Mouse (Mus musculus) bone marrow macrophage, adult 2 months (primary cell): ENCODE data around the gene 9930022D16Rik. TPM values are rescaled to one million over a fixed set of nuclear protein-coding genes. Genes with fewer than 3 reads are reported as not detected.

Experiments used
- H3K27ac ChIP-seq: 2 replicates; pipeline ENCODE4 v1.5.1; 2012; ENCODE audit warnings: low read depth, low read length; ENCODE audit not compliant: insufficient read depth
- H3K4me1 ChIP-seq: 2 replicates; pipeline ENCODE4 v1.6.1; 2012; ENCODE audit warnings: low read length; ENCODE audit not compliant: control insufficient read depth, insufficient read depth
- H3K4me3 ChIP-seq: 2 replicates; pipeline ENCODE4 v1.5.1; 2012; ENCODE audit warnings: mild to moderate bottlenecking, low read length, moderate library complexity; ENCODE audit not compliant: insufficient read depth
- CTCF ChIP-seq: IDR thresholded peaks from 2 replicates; pipeline ENCODE4 v1.5.1; 2012; ENCODE audit warnings: low read depth, mild to moderate bottlenecking, low read length, moderate library complexity
- POLR2A ChIP-seq: IDR thresholded peaks from 2 replicates; pipeline ENCODE4 v1.6.1; 2012; ENCODE audit warnings: mild to moderate bottlenecking, low read depth, low read length, borderline replicate concordance
- polyA plus RNA-seq: library from polyadenylated mRNA; stranded (reverse); fragments of >200 nt; gene quantifications from 2 replicates; pipeline ENCODE4 v1.2.4, GENCODE M21; 2012; ENCODE audit not compliant: missing spikeins, insufficient read depth, insufficient read length

Gene 9930022D16Rik
- polyA plus RNA-seq, 1 experiment, result 0.40 TPM

DNA sequence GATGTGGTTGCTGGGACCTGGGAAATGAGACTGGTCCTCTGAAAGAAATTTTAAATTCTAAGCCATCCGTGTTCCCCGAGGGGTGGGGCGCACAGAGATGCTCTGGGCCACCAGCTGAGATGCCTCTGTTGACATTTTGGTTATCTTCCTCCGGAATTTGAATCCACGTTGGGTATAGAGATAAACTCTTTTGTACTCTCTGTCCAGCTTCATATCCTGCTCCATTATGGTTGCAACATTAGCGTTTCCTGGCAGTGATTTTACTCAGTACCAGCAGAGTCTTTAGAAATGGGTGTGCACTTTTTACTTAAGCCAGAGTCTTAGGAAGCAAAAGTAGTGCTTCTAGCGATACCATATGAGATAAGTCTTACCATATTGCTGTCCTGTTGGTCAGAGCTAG lies 35.7 kb upstream of the 9930022D16Rik start:
- TF ChIP-seq CTCF (no peak), POLR2A (no peak)
- Histone ChIP-seq H3K4me3 (no peak overlapping the region), H3K27ac (no peak overlapping the region), H3K4me1 (peaks cover 44% of the 10 kb centered on the region)

DNA sequence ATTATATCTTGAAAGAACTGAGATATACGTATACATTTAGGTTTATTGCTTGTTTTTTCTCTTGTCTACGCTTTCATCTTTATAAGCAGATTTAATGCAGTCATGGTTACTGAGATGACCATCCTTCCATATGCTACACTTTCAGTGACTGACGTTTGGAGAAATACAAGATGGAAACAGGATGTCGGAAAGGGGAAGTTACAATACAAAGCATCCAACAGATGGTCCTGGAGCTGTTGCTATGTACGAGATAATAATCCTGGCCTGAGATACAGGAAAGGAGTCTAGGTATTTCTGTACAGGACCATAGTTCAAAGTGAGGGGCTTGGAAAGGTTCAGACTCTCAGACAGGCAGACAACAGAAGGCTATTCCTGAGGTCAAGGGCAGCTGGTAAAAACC lies 33.1 kb upstream of the 9930022D16Rik start:
- no peak for TF ChIP-seq POLR2A
- TF ChIP-seq CTCF, result no peak
- no peak overlapping the region for H3K4me3 ChIP-seq
- peaks cover 42% of the 10 kb centered on the region for H3K4me1 ChIP-seq
- no peak overlapping the region for H3K27ac ChIP-seq

DNA sequence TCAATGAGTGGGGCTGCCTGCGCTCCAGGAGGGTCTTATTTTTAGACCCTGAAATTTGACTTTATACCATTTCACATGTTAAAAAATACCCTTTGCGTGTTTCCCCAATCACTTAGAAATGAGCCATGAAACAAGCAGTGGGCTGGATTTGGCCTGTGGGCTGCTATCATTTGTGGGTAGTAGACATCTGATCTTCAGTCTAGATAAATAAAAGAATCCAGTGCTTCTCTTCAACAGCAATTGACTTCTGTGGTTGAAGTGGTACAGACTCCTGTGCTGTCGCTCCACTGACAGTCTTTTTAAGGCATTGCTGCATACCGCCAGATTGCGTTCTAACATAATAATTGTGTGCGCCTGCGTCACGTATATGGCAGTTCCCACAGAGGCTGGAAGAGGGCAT lies 28.4 kb upstream of the 9930022D16Rik start:
- no peak overlapping the region for H3K4me3 ChIP-seq
- H3K27ac ChIP-seq, result no peak overlapping the region
- TF ChIP-seq CTCF, result no peak
- no peak for TF ChIP-seq POLR2A
- peaks cover 24% of the 10 kb centered on the region for H3K4me1 ChIP-seq

DNA sequence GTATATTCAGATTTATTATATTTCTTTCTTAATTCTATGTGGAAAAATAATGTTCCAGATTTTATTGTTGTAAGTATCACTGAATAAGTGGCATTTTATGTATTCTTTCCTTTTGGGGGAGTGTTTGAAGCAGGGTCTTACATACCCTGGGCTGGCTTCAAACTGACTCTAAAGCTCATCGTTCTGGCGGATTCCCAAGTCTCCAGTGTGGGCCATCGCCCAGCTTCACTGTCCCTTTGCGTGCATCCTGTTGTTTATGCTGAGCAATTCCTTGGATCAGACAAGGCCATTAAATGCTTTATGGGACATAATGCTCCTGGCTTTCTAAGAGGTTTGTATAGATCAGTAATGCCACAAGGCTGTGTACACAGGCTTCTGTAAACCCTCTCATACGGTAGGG lies 24.7 kb upstream of the 9930022D16Rik start:
- Histone ChIP-seq H3K4me1 (peaks cover 40% of the 10 kb centered on the region), H3K4me3 (no peak overlapping the region), H3K27ac (no peak overlapping the region)
- no peak for TF ChIP-seq CTCF
- no peak for TF ChIP-seq POLR2A

DNA sequence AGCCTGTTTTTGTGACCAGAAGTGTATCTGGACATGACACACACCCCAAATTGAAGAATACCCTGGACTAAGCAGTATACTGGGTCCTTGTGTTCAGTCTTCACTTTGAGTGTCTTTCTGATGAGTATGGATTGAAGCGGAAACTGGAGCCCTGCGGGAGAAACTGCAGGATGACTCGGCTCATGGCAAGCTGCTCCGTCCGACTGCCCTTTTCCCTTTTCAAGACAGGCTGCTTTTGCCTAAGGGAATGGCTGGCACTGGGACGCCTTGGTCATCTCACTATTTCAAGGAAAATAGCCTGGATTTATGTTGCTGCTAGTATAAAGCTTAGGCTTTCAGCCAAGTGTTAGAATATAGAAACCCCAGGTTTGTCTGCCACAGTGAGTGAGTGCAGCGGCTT lies 22.5 kb upstream of the 9930022D16Rik start:
- Histone ChIP-seq H3K4me3 (no peak overlapping the region), H3K4me1 (peaks cover 46% of the 10 kb centered on the region), H3K27ac (no peak overlapping the region)
- TF ChIP-seq POLR2A (no peak), CTCF (no peak)

DNA sequence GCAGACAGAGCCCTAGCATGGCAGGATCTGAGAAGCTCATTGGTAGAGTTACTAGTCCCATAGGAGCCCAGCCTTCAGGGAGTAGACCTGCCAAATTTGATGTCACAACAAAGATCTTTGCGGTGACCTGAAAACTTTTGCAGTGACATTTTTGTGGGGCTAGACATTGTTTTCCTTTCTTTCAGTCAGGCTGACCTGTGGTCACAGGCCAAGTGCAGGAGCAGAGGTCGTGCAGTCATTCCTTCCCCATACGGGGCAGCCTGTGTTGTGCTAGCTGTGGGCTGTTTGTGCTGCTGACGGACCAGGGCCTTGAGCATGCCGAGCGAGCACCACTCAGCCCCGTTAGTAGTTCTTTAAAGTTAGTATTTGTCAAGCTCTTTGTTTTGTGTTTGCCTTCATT lies 22.0 kb upstream of the 9930022D16Rik start:
- TF ChIP-seq CTCF (no peak), POLR2A (no peak)
- Histone ChIP-seq H3K27ac (no peak overlapping the region), H3K4me1 (peaks cover 43% of the 10 kb centered on the region), H3K4me3 (no peak overlapping the region)

DNA sequence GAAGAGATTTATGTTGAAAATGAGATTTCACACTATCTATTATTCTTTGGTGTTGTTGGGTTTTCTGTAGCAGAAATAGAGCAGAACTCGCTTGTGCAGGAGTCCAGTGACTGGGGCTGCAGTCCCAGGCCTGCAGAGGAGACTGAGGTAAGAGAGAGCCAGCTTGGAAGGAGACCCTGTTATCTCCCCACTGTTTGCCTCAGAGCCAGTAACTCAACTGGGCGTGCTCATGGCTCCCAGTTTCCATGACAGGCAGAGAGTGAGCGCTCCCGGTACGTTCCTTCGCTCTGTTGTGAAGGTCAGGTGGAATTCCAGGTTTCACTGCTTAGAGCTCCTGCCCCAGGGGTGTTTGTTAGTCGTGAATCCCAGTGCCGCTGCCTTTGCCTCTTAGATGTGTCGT lies 21.1 kb upstream of the 9930022D16Rik start:
- Histone ChIP-seq H3K27ac (no peak overlapping the region), H3K4me1 (peaks cover 39% of the 10 kb centered on the region), H3K4me3 (no peak overlapping the region)
- TF ChIP-seq CTCF (no peak), POLR2A (no peak)

DNA sequence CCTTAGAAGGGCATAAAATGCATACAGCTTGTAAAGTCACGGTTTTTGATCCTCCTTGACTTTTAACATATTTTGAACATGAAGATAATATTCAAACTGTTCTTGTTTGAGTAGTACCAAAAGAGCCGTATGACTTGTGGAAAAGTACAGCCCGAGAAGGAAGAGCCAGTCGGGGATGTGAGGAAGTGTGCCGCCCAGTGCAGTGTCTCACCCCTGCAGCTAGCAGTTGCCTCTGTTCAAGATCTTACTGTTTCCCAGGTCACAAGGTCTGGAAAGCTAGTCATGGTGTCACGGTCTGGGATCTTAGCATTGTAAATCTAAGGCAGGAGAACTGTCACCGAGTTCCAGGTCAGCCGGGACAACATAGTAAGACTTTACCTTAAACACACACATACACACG lies 19.0 kb upstream of the 9930022D16Rik start:
- peaks cover 39% of the 10 kb centered on the region for H3K4me1 ChIP-seq
- TF ChIP-seq POLR2A, result no peak
- no peak for TF ChIP-seq CTCF
- H3K27ac ChIP-seq, result peak overlapping the region; percentile 67
- H3K4me3 ChIP-seq, result no peak overlapping the region

DNA sequence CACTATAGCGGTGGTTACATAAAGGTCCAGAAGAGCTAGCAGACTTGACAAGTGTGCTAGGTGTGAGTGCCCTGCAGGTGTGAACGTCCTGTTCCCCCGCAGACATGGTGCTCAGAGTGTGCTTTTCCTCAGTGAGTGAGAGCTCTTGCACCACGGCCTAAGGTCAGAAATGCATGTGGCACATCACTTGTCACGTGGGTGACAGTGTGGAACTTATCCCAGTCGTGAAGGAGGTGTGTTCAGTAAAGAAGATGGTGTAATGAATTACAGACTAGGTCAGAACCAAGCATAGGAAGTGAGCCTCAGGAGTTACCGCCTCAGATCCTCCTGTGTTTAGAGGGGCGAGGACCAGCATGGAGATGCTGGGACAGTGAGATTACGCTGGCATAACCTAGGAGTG lies 18.4 kb upstream of the 9930022D16Rik start:
- H3K4me3 ChIP-seq, result no peak overlapping the region
- peaks cover 39% of the 10 kb centered on the region for H3K4me1 ChIP-seq
- no peak for TF ChIP-seq CTCF
- peak overlapping the region; percentile 67 for H3K27ac ChIP-seq

DNA sequence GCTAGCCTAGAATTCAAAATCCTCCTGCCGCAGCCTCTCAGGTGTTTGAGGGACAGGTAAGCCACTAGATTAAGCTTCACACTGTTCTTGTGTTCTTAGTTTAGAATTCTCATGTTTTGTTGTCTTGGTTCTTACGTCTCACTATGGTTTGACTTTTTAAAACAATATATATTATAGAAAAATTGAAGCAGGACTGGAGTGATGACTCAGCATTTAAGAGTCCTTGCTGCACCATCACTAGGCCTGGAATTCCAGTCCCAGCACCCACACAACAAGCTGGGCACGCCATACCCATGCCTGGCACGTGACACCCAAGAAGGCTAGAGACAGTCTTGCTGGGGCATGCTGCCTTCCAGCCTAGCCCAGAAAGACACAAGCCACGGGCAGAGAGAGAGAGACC lies 7.3 kb upstream of the 9930022D16Rik start:
- H3K27ac ChIP-seq, result no peak overlapping the region
- H3K4me1 ChIP-seq, result peaks cover 14% of the 10 kb centered on the region
- no peak overlapping the region for H3K4me3 ChIP-seq
- TF ChIP-seq POLR2A (no peak), CTCF (no peak)
